Mouse (Mus musculus) cerebellum, adult 9-11 months (tissue): ENCODE measurements around the gene Defb26.

Experiments used
- DNase-seq: peaks from one replicate; pipeline ENCODE4 v3.0.0; 2022

Gene Defb26

DNA sequence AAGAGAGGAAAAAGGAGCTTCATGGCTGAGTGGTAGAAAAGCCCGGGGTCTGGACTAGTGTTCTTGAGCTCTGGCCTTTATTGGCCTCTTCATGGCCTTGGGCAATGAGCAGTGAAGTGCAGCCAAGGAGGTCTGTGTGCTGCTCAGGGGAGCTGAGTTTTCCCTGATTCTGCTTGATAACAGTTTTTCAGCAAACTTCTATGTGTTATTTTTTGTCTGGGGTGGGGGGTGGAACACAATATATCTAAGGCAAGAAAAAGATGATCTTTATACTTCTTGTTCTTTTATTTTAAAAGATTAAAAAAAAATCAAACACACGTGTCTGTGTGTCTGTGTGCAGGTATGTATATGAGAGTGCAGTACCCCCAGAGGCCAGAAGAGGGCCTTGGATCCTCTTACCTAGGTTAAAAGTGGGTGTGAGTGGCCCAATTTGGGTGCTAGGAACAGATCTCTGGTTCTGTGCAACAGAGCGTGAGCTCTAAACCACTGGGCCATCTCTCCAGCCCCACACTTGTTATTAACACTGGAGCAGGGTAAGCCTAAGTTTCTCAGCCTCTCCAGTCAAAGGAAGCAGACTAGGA is 46.8 kb downstream of the Defb26 start, which contains the start of gene Defb23:
Defb23 (minus strand) TSS at position 51 of the 581 bp plus-strand sequence.
- no peak for DNase-seq

DNA sequence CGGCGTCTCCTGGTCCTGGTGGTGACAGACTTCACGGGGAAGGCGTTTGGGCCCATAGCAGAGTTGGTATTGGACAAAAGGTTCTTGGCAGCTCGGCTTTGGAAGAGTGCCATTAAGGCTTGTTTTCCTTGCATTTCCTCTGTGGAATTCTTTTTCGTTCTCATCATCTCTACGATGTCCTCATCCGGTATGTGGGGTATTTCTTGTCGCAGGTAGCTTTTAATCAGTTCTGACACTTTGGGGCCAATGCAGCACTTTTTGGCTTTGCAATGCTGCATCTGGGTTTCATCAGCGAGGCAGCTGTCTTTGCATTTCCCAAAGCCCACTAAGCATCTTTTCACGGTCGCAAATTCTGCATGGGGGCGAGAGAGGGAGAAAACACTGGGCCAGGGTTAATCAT is 52.3 kb downstream of the Defb26 start:
- no peak for DNase-seq
